Mouse (Mus musculus) forebrain, postnatal 0 days (tissue): ENCODE measurements around the gene Igtp. TPM values are rescaled to one million over a fixed set of nuclear protein-coding genes. Genes with fewer than 3 reads are reported as not detected.
"Not testable (repeated sequence)": the region's sequence is repeated elsewhere in the genome, so short reads cannot be mapped to it uniquely, and the experiment has no call there.

Experiments used
- ATAC-seq: fragments of 200-750 bp; cut with Nextera tagmentation; 2 replicates; pipeline ENCODE4 v1.8.0; 2017; ENCODE audit warnings: mild to moderate bottlenecking, moderate library complexity
- DNase-seq: peaks from one replicate; pipeline ENCODE4 v3.0.0-alpha.2; 2015
- H3K27ac ChIP-seq: fragments of 300-500 bp; sonication (generic); 2 replicates; pipeline ENCODE4 v1.5.1; 2014; ENCODE audit warnings: low read depth, mild to moderate bottlenecking, antibody characterized with exemption, low read length, moderate library complexity, mixed read lengths
- H3K27me3 ChIP-seq: fragments of 300-500 bp; sonication (generic); 2 replicates; pipeline ENCODE4 v1.6.1; 2014; ENCODE audit warnings: mild to moderate bottlenecking, low read length, mixed read lengths; ENCODE audit not compliant: insufficient read depth
- H3K36me3 ChIP-seq: fragments of 300-500 bp; sonication (generic); 2 replicates; pipeline ENCODE4 v1.6.1; 2014; ENCODE audit warnings: mild to moderate bottlenecking, moderate library complexity; ENCODE audit not compliant: insufficient read depth
- H3K4me1 ChIP-seq: fragments of 300-500 bp; sonication (generic); 2 replicates; pipeline ENCODE4 v1.6.1; 2014; ENCODE audit warnings: antibody characterized with exemption; ENCODE audit not compliant: insufficient read depth
- H3K4me2 ChIP-seq: fragments of 300-500 bp; sonication (generic); 2 replicates; pipeline ENCODE4 v1.6.1; 2014; ENCODE audit warnings: low read depth, mild to moderate bottlenecking, moderate library complexity
- H3K4me3 ChIP-seq: fragments of 300-500 bp; sonication (generic); 2 replicates; pipeline ENCODE4 v1.5.1; 2014; ENCODE audit warnings: low read depth, low read length, mixed read lengths
- H3K9ac ChIP-seq: fragments of 300-500 bp; sonication (generic); 2 replicates; pipeline ENCODE4 v1.6.1; 2014; ENCODE audit warnings: mild to moderate bottlenecking
- H3K9me3 ChIP-seq: fragments of 300-500 bp; sonication (generic); 2 replicates; pipeline ENCODE4 v1.6.1; 2016; ENCODE audit warnings: low read length
- CTCF ChIP-seq: sonication (generic); IDR thresholded peaks from 2 replicates; pipeline ENCODE4 v1.5.1; 2016; ENCODE audit warnings: antibody characterized with exemption, control low read depth, low read depth
- WGBS: fragments of 180-500 bp; shearing (Covaris S2); extraction: QIAGEN DNeasy Blood & Tissue Kit; methylation state at CpG from one replicate; pipeline ENCODE4 v1.1.7; 2014; 5-methylcytosine and 5-hydroxymethylcytosine counted together
- polyA plus RNA-seq: library from polyadenylated mRNA; unstranded; fragments of >200 nt; fragmentation: Nextera tagmentation; extraction: Ambion mirVana; gene quantifications from 2 replicates; pipeline ENCODE4 v1.2.1, GENCODE M21; 2015
- total RNA-seq: library from RNA; depleted of rRNA; stranded (reverse); fragments of >200 nt; gene quantifications from 2 replicates; pipeline ENCODE4 v1.2.3, GENCODE M21; 2014

Gene Igtp
- total and polyA plus RNA-seq, 2 experiments from 2014 or later: 1.1 to 2.6 TPM

DNA sequence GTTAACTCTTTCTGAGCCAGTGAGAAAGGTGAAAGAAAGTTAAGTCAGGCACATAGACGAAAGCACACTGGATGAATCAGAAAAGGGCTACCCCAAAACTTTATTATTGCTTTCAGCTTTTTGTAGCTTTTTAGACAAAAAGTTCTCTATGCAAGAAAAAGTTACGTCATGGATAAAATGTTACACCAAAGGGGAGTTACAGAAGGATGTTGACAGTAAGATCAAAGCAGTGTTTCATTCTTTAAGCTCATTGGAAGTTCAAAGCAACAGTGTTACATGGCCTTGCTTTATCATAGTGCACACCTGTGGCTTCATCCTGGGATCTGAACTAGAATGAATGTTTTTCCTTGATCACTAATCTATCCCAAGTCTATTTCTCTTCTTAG, 12.3 kb downstream of the Igtp start:
- no peak overlapping the region for H3K4me2 ChIP-seq
- ATAC-seq: no peak
- no peak for TF ChIP-seq CTCF
- H3K4me1 ChIP-seq: no peaks in the 10 kb centered on the region
- H3K27ac ChIP-seq: no peak overlapping the region
- H3K9ac ChIP-seq: no peak overlapping the region
- no peaks in the 10 kb centered on the region for H3K27me3 ChIP-seq
- no peak for DNase-seq
- H3K36me3 ChIP-seq: no peaks in the 10 kb centered on the region
- no peaks in the 10 kb centered on the region for H3K9me3 ChIP-seq
- H3K4me3 ChIP-seq: no peak overlapping the region
- WGBS: 10% methylated on average over 2 of the region's 2 CpGs

- no peak overlapping the region for H3K27ac ChIP-seq
- no peaks in the 10 kb centered on the region for H3K9me3 ChIP-seq
- H3K4me3 ChIP-seq: no peak overlapping the region
- no peaks in the 10 kb centered on the region for H3K36me3 ChIP-seq
- ATAC-seq: no peak
- DNase-seq: no peak
- no peaks in the 10 kb centered on the region for H3K27me3 ChIP-seq
- no peaks in the 10 kb centered on the region for H3K4me1 ChIP-seq
- H3K4me2 ChIP-seq: no peak overlapping the region
- 87% methylated on average over 7 of the region's 7 CpGs for WGBS
- no peak overlapping the region for H3K9ac ChIP-seq
- no peak for TF ChIP-seq CTCF
Measured at GRCm38 (mm10) chr11:58213673-58214342, 14.5 kb downstream of the Igtp start.

DNA sequence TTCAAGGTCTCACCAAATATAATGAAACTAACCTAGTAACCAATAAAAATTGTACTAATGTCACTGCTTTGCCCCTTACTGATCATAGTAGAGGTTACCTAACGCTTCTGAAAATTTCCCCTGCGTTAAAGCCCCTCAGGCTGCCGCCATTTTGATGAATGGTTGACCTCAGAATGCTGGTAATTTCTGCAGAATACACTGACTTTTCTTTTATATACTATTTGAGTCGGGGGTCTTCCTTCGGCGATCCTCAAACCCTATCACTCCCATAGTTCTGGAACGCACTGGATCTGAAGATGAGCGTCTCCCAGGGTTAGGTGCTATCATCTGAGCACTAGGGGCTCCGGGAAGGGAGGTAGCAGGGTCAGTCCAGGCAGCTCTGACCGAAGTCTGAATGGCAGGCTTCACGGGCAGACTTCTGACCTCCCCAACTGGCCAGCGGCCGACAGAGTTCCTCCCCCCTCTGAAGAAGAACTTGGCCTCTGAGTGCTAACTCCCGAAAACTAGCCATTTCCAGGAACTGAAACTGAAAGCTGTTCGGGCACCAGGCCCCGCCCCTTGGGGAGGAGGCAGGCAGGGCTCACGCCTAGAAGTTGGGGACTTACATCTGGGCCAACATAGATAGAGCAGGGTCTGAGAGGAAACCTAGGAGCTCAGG, 15.2 kb downstream of the Igtp start:
- H3K4me1 ChIP-seq: no peaks in the 10 kb centered on the region
- H3K4me3 ChIP-seq: no peak overlapping the region
- no peaks in the 10 kb centered on the region for H3K9me3 ChIP-seq
- no peak overlapping the region for H3K9ac ChIP-seq
- ATAC-seq: no peak
- no peak overlapping the region for H3K27ac ChIP-seq
- no peak for DNase-seq
- no peak for TF ChIP-seq CTCF
- 54% methylated on average over 17 of the region's 17 CpGs for WGBS
- H3K4me2 ChIP-seq: peak overlapping the region; percentile 35
- no peaks in the 10 kb centered on the region for H3K27me3 ChIP-seq
- H3K36me3 ChIP-seq: no peaks in the 10 kb centered on the region

DNA sequence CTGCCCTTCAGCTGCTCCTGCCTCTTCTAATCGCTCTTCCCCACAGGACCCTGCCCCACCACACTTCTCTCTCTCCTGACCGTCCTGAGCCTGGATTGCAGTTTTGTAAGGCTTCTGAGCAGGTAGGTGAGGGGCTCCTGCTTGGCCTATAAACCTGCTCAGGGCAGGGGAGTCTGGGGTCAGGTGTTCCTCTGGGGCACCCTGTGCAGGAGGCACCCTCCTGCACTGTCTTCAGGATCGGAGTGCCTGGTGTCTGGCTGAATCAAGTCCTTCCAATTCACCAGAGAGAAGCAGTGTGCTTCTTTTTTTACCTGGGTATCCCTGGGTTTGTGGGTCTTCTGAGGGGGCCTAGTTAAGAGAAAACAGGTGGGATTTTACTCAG, 15.7 kb downstream of the Igtp start:
- H3K27me3 ChIP-seq, ATAC-seq, H3K36me3 ChIP-seq, H3K27ac ChIP-seq, H3K9ac ChIP-seq, H3K4me3 ChIP-seq, H3K9me3 ChIP-seq, DNase-seq, H3K4me1 ChIP-seq: not testable (repeated sequence)
- 38% methylated on average over 2 of the region's 3 CpGs for WGBS
- H3K4me2 ChIP-seq: peak overlapping the region; percentile 35; the same call in 1 of the 2 replicates

GRCm38 (mm10) chr11:58215814-58216213, 16.5 kb downstream of the Igtp start:
- H3K4me1 ChIP-seq: no peaks in the 10 kb centered on the region
- DNase-seq (no peak), ATAC-seq (no peak)
- no peaks in the 10 kb centered on the region for H3K36me3 ChIP-seq
- H3K27me3 ChIP-seq: no peaks in the 10 kb centered on the region
- 82% methylated on average over 5 of the region's 5 CpGs for WGBS
- TF ChIP-seq CTCF: no peak
- H3K4me3 ChIP-seq: no peak overlapping the region
- H3K4me2 ChIP-seq: no peak overlapping the region
- H3K9me3 ChIP-seq: no peaks in the 10 kb centered on the region
- no peak overlapping the region for H3K27ac ChIP-seq
- H3K9ac ChIP-seq: no peak overlapping the region

DNA sequence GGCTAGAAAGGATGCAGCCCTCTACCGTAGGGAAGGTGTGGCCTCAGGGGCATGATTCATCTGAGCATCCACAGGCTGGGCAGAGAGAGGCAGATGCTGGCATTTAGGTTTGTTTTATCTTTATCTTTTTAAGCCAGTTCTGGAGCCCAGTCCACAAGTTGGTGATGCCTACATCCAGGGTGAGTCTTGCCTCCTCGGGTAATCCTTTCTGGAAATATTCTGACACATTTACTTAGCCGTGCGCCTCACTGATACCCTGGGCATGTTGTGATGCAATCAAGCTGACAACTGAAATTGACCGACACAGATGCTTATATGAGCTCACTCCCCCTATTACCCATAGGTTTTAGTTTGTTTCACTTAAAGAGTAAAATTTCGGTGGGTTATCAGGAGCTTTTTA, 17.5 kb downstream of the Igtp start:
- DNase-seq (no peak), ATAC-seq (no peak)
- H3K9ac ChIP-seq: no peak overlapping the region
- 90% methylated on average over 6 of the region's 6 CpGs for WGBS
- no peaks in the 10 kb centered on the region for H3K9me3 ChIP-seq
- H3K4me1 ChIP-seq: no peaks in the 10 kb centered on the region
- no peak overlapping the region for H3K4me2 ChIP-seq
- H3K4me3 ChIP-seq: no peak overlapping the region
- H3K27me3 ChIP-seq: no peaks in the 10 kb centered on the region
- no peak overlapping the region for H3K27ac ChIP-seq
- H3K36me3 ChIP-seq: no peaks in the 10 kb centered on the region
- TF ChIP-seq CTCF: no peak

DNA sequence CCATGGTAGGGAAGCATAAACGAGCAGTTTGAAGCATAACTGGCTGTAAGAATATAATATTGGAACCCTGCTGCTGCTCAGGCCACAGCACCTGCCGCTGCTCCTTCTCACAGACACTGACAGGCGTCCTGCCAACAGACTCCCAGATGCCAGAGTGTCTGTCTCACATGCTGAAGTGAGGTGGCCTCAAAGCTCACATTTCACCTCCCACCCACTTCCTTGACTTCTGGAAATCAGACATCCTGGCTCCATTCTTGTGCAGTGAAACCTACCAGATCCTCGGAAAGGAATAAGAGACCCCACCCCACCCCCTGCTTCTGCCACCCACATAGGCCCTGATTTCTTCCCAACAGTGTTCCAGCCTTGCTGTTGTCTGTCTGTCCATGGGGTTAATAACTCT, 24.4 kb downstream of the Igtp start:
- TF ChIP-seq CTCF: no peak

More for the DNA sequence above, 24.4 kb downstream of the Igtp start:
- ATAC-seq (no peak), DNase-seq (no peak)
- Histone ChIP-seq H3K27ac (no peak overlapping the region), H3K9ac (no peak overlapping the region), H3K36me3 (no peaks in the 10 kb centered on the region), H3K4me1 (no peaks in the 10 kb centered on the region), H3K4me3 (no peak overlapping the region), H3K9me3 (no peaks in the 10 kb centered on the region), H3K4me2 (no peak overlapping the region), H3K27me3 (no peaks in the 10 kb centered on the region)
- 51% methylated on average over 4 of the region's 4 CpGs for WGBS
